Mouse (Mus musculus): Measurements from ENCODE around the gene Prrg2. TPM values are rescaled to one million over a fixed set of nuclear protein-coding genes. Genes with fewer than 3 reads are reported as not detected.
"Not testable (repeated sequence)": the region's sequence is repeated elsewhere in the genome, so short reads cannot be mapped to it uniquely, and the experiment has no call there.

The Prrg2 gene
- polyA plus RNA-seq, 1 experiment from 2014 or later, result 17.9 TPM

GRCm38 (mm10) chr7:45024281-45025248, 37.9 kb downstream of the Prrg2 start:
- 87% methylated on average over 15 of the region's 15 CpGs for WGBS
- Histone ChIP-seq H3K36me3 (peaks cover 31% of the 10 kb centered on the region), H3K9me3 (no peaks in the 10 kb centered on the region), H3K4me2 (replicated peaks) (no peak overlapping the region), H3K4me3 (no peak overlapping the region), H3K27me3 (replicated peaks) (no peaks in the 10 kb centered on the region), H3K27ac (no peak overlapping the region), H3K4me1 (peaks cover 6% of the 10 kb centered on the region), H3K9ac (no peak overlapping the region)
- no peak for ATAC-seq (ENCODE audit: low FRiP score, low read depth)

GRCm38 (mm10) chr7:45023711-45024110, 38.8 kb downstream of the Prrg2 start:
- 84% methylated on average over 5 of the region's 5 CpGs for WGBS
- H3K27me3 ChIP-seq (replicated peaks); H3K9me3 ChIP-seq; H3K27ac ChIP-seq; H3K4me1 ChIP-seq; ATAC-seq (ENCODE audit: low FRiP score, low read depth); H3K9ac ChIP-seq; H3K4me2 ChIP-seq (replicated peaks); H3K4me3 ChIP-seq: not testable (repeated sequence)
- H3K36me3 ChIP-seq, result peaks cover 22% of the 10 kb centered on the region

- Histone ChIP-seq H3K4me1 (peaks cover 18% of the 10 kb centered on the region), H3K27ac (no peak overlapping the region), H3K4me3 (no peak overlapping the region), H3K9ac (no peak overlapping the region), H3K27me3 (replicated peaks) (no peaks in the 10 kb centered on the region), H3K36me3 (no peaks in the 10 kb centered on the region), H3K4me2 (replicated peaks) (no peak overlapping the region), H3K9me3 (no peaks in the 10 kb centered on the region)
- no peak for ATAC-seq (ENCODE audit: low FRiP score, low read depth)
- 73% methylated on average over 9 of the region's 9 CpGs for WGBS
Measured at GRCm38 (mm10) chr7:45020225-45020624, 42.3 kb downstream of the Prrg2 start.

GRCm38 (mm10) chr7:45019031-45019571, 43.4 kb downstream of the Prrg2 start:
- Histone ChIP-seq H3K4me2 (replicated peaks) (peak overlapping the region; percentile 90), H3K4me1 (peaks cover 26% of the 10 kb centered on the region), H3K9me3 (no peaks in the 10 kb centered on the region), H3K4me3 (no peak overlapping the region), H3K27ac (no peak overlapping the region), H3K36me3 (no peaks in the 10 kb centered on the region), H3K27me3 (replicated peaks) (no peaks in the 10 kb centered on the region), H3K9ac (no peak overlapping the region)
- ATAC-seq (ENCODE audit: low FRiP score, low read depth), result no peak
- WGBS, result 44% methylated on average over 8 of the region's 8 CpGs

- WGBS, result under 1% methylated on average over 36 of the region's 36 CpGs
- peak within 1 kb of the TSS; percentile 90 for H3K4me2 ChIP-seq (replicated peaks)
- ATAC-seq (ENCODE audit: low FRiP score, low read depth), result peak; percentile 77
- H3K9ac ChIP-seq, result peak within 1 kb of the TSS; percentile 64
- H3K4me3 ChIP-seq, result peak within 1 kb of the TSS; percentile 95
- no peaks in the 10 kb centered on the region for H3K9me3 ChIP-seq
- no peaks in the 10 kb centered on the region for H3K27me3 ChIP-seq (replicated peaks)
- H3K36me3 ChIP-seq, result peaks cover 12% of the 10 kb centered on the region
- peaks cover 26% of the 10 kb centered on the region for H3K4me1 ChIP-seq
- H3K27ac ChIP-seq, result peak within 1 kb of the TSS; percentile 70
Measured at GRCm38 (mm10) chr7:45017242-45018061, 45.0 kb downstream of the Prrg2 start, which contains the start of gene Rras. Gene Rras (plus strand): TSS chr7:45017961.

- H3K4me2 ChIP-seq (replicated peaks), result peak overlapping the region; percentile 90
- H3K4me1 ChIP-seq, result peaks cover 26% of the 10 kb centered on the region
- no peak for ATAC-seq (ENCODE audit: low FRiP score, low read depth)
- WGBS, result 5% methylated on average over 4 of the region's 4 CpGs
- H3K27ac ChIP-seq, result peak overlapping the region; percentile 70
- H3K27me3 ChIP-seq (replicated peaks), result no peaks in the 10 kb centered on the region
- peak overlapping the region; percentile 53 for H3K9ac ChIP-seq
- peak overlapping the region; percentile 95 for H3K4me3 ChIP-seq
- no peaks in the 10 kb centered on the region for H3K9me3 ChIP-seq
- H3K36me3 ChIP-seq, result peaks cover 19% of the 10 kb centered on the region
Measured at GRCm38 (mm10) chr7:45016761-45017160, 45.7 kb downstream of the Prrg2 start.

- Histone ChIP-seq H3K36me3 (peaks cover 25% of the 10 kb centered on the region), H3K27me3 (replicated peaks) (no peaks in the 10 kb centered on the region), H3K4me1 (peaks cover 26% of the 10 kb centered on the region), H3K27ac (peak within 1 kb of the TSS; percentile 70), H3K4me3 (peak within 1 kb of the TSS; percentile 95), H3K4me2 (replicated peaks) (peak within 1 kb of the TSS; percentile 90), H3K9ac (peak within 1 kb of the TSS; percentile 91), H3K9me3 (no peaks in the 10 kb centered on the region)
- WGBS, result under 1% methylated on average over 69 of the region's 69 CpGs
- peak; percentile 93 for ATAC-seq (ENCODE audit: low FRiP score, low read depth)
Measured at GRCm38 (mm10) chr7:45015957-45016612, 46.4 kb downstream of the Prrg2 start, which contains the start of gene Scaf1. Gene Scaf1 (minus strand): TSS chr7:45016363.

GRCm38 (mm10) chr7:45015344-45015956, 47.0 kb downstream of the Prrg2 start:
- Histone ChIP-seq H3K27ac (peak overlapping the region; percentile 37), H3K27me3 (replicated peaks) (no peaks in the 10 kb centered on the region)

GRCm38 (mm10) chr7:45014096-45014451, 48.4 kb downstream of the Prrg2 start:
- Histone ChIP-seq H3K9ac (no peak overlapping the region), H3K4me2 (replicated peaks) (peak overlapping the region; percentile 90; the same call in 1 of the 2 replicates), H3K9me3 (no peaks in the 10 kb centered on the region), H3K36me3 (peaks cover 42% of the 10 kb centered on the region), H3K4me1 (peaks cover 26% of the 10 kb centered on the region), H3K27ac (no peak overlapping the region), H3K27me3 (replicated peaks) (no peaks in the 10 kb centered on the region), H3K4me3 (no peak overlapping the region)
- no peak for ATAC-seq (ENCODE audit: low FRiP score, low read depth)
- WGBS, result 94% methylated on average over 3 of the region's 3 CpGs

More at GRCm38 (mm10) chr7:45015344-45015956, 47.0 kb downstream of the Prrg2 start:
- peaks cover 26% of the 10 kb centered on the region for H3K4me1 ChIP-seq
- peaks cover 28% of the 10 kb centered on the region for H3K36me3 ChIP-seq
- WGBS, result 2% methylated on average over 20 of the region's 20 CpGs
- ATAC-seq (ENCODE audit: low FRiP score, low read depth), result no peak; the same call in 1 of the 2 replicates
- no peaks in the 10 kb centered on the region for H3K9me3 ChIP-seq
- peak overlapping the region; percentile 91 for H3K9ac ChIP-seq
- H3K4me3 ChIP-seq, result peak overlapping the region; percentile 95
- peak overlapping the region; percentile 90 for H3K4me2 ChIP-seq (replicated peaks)

- H3K4me1 ChIP-seq, result peaks cover 26% of the 10 kb centered on the region
- H3K27ac ChIP-seq, result no peak overlapping the region
- WGBS, result 96% methylated on average over 16 of the region's 16 CpGs
- peaks cover 48% of the 10 kb centered on the region for H3K36me3 ChIP-seq
- no peak overlapping the region for H3K4me3 ChIP-seq
- no peaks in the 10 kb centered on the region for H3K27me3 ChIP-seq (replicated peaks)
- H3K9ac ChIP-seq, result no peak overlapping the region
- no peak overlapping the region for H3K4me2 ChIP-seq (replicated peaks)
- no peaks in the 10 kb centered on the region for H3K9me3 ChIP-seq
- no peak for ATAC-seq (ENCODE audit: low FRiP score, low read depth)
Measured at GRCm38 (mm10) chr7:45013366-45014095, 48.9 kb downstream of the Prrg2 start.

GRCm38 (mm10) chr7:45012824-45013223, 49.7 kb downstream of the Prrg2 start:
- H3K9ac ChIP-seq, result no peak overlapping the region
- H3K4me1 ChIP-seq, result peaks cover 19% of the 10 kb centered on the region
- H3K36me3 ChIP-seq, result peaks cover 55% of the 10 kb centered on the region
- H3K4me3 ChIP-seq, result no peak overlapping the region
- H3K27ac ChIP-seq, result no peak overlapping the region
- no peaks in the 10 kb centered on the region for H3K9me3 ChIP-seq
- 88% methylated on average over 4 of the region's 4 CpGs for WGBS
- no peak overlapping the region for H3K4me2 ChIP-seq (replicated peaks)
- ATAC-seq (ENCODE audit: low FRiP score, low read depth), result no peak
- no peaks in the 10 kb centered on the region for H3K27me3 ChIP-seq (replicated peaks)
